Mouse (Mus musculus): Measurements from ENCODE around the gene Zfp52. TPM values are rescaled to one million over a fixed set of nuclear protein-coding genes. Genes with fewer than 3 reads are reported as not detected.

Gene Zfp52
- total RNA-seq (2022) = 10 to 100 TPM; 29.8 to 42.1 (median 33.2) TPM

- peak; percentile 70 for DNase-seq
These were observed at the start of gene Zfp52 for GRCm38 (mm10) chr17:21535096-21536001. Gene Zfp52 (plus strand): TSS chr17:21535539.

- DNase-seq = peak; percentile 89
These were observed 46.4 kb upstream of the Zfp52 start, which contains the start of gene Zfp53 for GRCm38 (mm10) chr17:21488760-21489499. Gene Zfp53 (plus strand): TSS chr17:21488998.

GRCm38 (mm10) chr17:21489500-21490001, 45.8 kb upstream of the Zfp52 start:
- no peak for DNase-seq

- no peak for DNase-seq
These were observed 34.0 kb upstream of the Zfp52 start for GRCm38 (mm10) chr17:21501365-21501764.

GRCm38 (mm10) chr17:21504524-21504923, 30.8 kb upstream of the Zfp52 start:
- DNase-seq = no peak

- no peak for DNase-seq
These were observed 29.1 kb upstream of the Zfp52 start for GRCm38 (mm10) chr17:21506258-21506657.

- no peak for DNase-seq
These were observed 25.6 kb upstream of the Zfp52 start for GRCm38 (mm10) chr17:21509756-21510155.

GRCm38 (mm10) chr17:21515403-21516105, 19.8 kb upstream of the Zfp52 start:
- no peak for DNase-seq

- peak; percentile 64 for DNase-seq
These were observed 18.9 kb upstream of the Zfp52 start for GRCm38 (mm10) chr17:21516201-21517129.

- no peak for DNase-seq
These were observed 18.1 kb upstream of the Zfp52 start for GRCm38 (mm10) chr17:21517130-21517671.

- DNase-seq = no peak
These were observed 9.1 kb upstream of the Zfp52 start for GRCm38 (mm10) chr17:21526270-21526669.

GRCm38 (mm10) chr17:21530645-21531330, 4.6 kb upstream of the Zfp52 start:
- no peak for DNase-seq

- DNase-seq = no peak
These were observed 3.7 kb upstream of the Zfp52 start for GRCm38 (mm10) chr17:21531621-21532020.

GRCm38 (mm10) chr17:21532101-21532951, 3.0 kb upstream of the Zfp52 start:
- peak; percentile 67 for DNase-seq

GRCm38 (mm10) chr17:21533961-21534360, 1.4 kb upstream of the Zfp52 start:
- DNase-seq = no peak

- DNase-seq = no peak
These were observed 761 bp upstream of the Zfp52 start for GRCm38 (mm10) chr17:21534460-21535095.

GRCm38 (mm10) chr17:21536096-21536495, 757 bp downstream of the Zfp52 start:
- DNase-seq = no peak

- DNase-seq = no peak
These were observed 1.3 kb downstream of the Zfp52 start for GRCm38 (mm10) chr17:21536676-21537075.

- peak; percentile 66 for DNase-seq
These were observed 22.5 kb downstream of the Zfp52 start for GRCm38 (mm10) chr17:21557831-21558230.
